9 mouse cellular contexts compared by ENCODE assay signal in genomic region chr11:110409776-110410175, GRCm38 (mm10). TPM values are rescaled to one million over a fixed set of nuclear protein-coding genes. Genes with fewer than 3 reads are reported as not detected.
DNase-seq lines count a peak whose midpoint lies in the region; ATAC-seq and TF ChIP-seq lines count a peak whose summit lies in the region.
"Had no signal": no experiment of that assay in that cellular context is flagged by ENCODE, and none has a peak within 500 bp of the region (broad histone marks: within the 10 kb centered on the region; RNA-seq: fewer than 3 reads in every experiment).

No protein-coding gene starts in this region.

- no peaks in the 10 kb centered on the region for H3K36me3 ChIP-seq in lung, embryonic 14.5 days (ENCODE audit: insufficient read depth)
- H3K36me3 ChIP-seq in liver, postnatal 0 days (replicated peaks; ENCODE audit: insufficient read depth, low read length), result no peaks in the 10 kb centered on the region
- H3K36me3 ChIP-seq: embryonic facial prominence, embryonic 15.5 days had no signal

- 71% methylated on average over 9 of the region's 9 CpGs for WGBS in lung, embryonic 14.5 days
- WGBS in liver, postnatal 0 days (ENCODE audit: insufficient replicate concordance), result 53% methylated on average over 9 of the region's 9 CpGs

- H3K9me3 ChIP-seq in lung, embryonic 14.5 days (ENCODE audit: low read depth, low read length), result no peaks in the 10 kb centered on the region
- H3K9me3 ChIP-seq in liver, postnatal 0 days (ENCODE audit: low read length), result no peaks in the 10 kb centered on the region
- H3K9me3 ChIP-seq: embryonic facial prominence, embryonic 15.5 days had no signal

- H3K27ac ChIP-seq in lung, embryonic 14.5 days (ENCODE audit: low read depth), result no peak overlapping the region
- H3K27ac ChIP-seq in liver, postnatal 0 days (ENCODE audit: low read depth), result no peak overlapping the region
- H3K27ac ChIP-seq: embryonic facial prominence, embryonic 15.5 days had no signal

- no peak for TF ChIP-seq EP300 in liver, postnatal 0 days (IDR thresholded peaks at IDR 0.05; ENCODE audit: low read depth)

- no peak overlapping the region for H3K9ac ChIP-seq in lung, embryonic 14.5 days
- H3K9ac ChIP-seq in liver, postnatal 0 days (replicated peaks), result no peak overlapping the region
- H3K9ac ChIP-seq: embryonic facial prominence, embryonic 15.5 days had no signal

- DNase-seq in lung, embryonic 14.5 days, result peak; percentile 39
- DNase-seq in lung, postnatal 25 days (ENCODE audit: low spot score), result no peak
- peak; percentile 22 for DNase-seq in adrenal gland, adult 2 months
- peak; percentile 75 for DNase-seq in liver, postnatal 0 days
- peak; percentile 46 for DNase-seq in thymus, postnatal 14 days
- no peak for DNase-seq in left cerebral cortex, adult 9 months (ENCODE audit: low spot score in 2 of 2)
- no peak for DNase-seq in layer of hippocampus, adult 11-12 months (ENCODE audit: low spot score)
- DNase-seq in urinary bladder, postnatal 10 days (ENCODE audit: low spot score), result no peak

- H3K4me3 ChIP-seq in lung, embryonic 14.5 days (ENCODE audit: low read depth, low read length), result no peak overlapping the region
- H3K4me3 ChIP-seq in liver, postnatal 0 days (ENCODE audit: low read depth, low read length), result no peak overlapping the region
- H3K4me3 ChIP-seq: embryonic facial prominence, embryonic 15.5 days had no signal

- H3K4me2 ChIP-seq in lung, embryonic 14.5 days, result no peak overlapping the region
- H3K4me2 ChIP-seq in liver, postnatal 0 days (ENCODE audit: low read depth, low read length), result no peak overlapping the region
- H3K4me2 ChIP-seq: embryonic facial prominence, embryonic 15.5 days had no signal

- H3K27me3 ChIP-seq in lung, embryonic 14.5 days (ENCODE audit: insufficient read depth, low read length), result no peaks in the 10 kb centered on the region
- H3K27me3 ChIP-seq in liver, postnatal 0 days (ENCODE audit: insufficient read depth, low read length), result no peaks in the 10 kb centered on the region
- H3K27me3 ChIP-seq: embryonic facial prominence, embryonic 15.5 days had no signal

- TF ChIP-seq CTCF in lung, embryonic 14.5 days (IDR thresholded peaks at IDR 0.05; ENCODE audit: low read depth), result peak; percentile 34; the same call in 1 of the 2 replicates
- peak; percentile 73 for TF ChIP-seq CTCF in liver, postnatal 0 days (IDR thresholded peaks at IDR 0.05; ENCODE audit: low read depth)

- ATAC-seq in lung, embryonic 14.5 days (ENCODE audit: insufficient read depth), result no peak
- ATAC-seq in liver, postnatal 0 days, result peak; percentile 53; the same call in 1 of the 2 replicates

- peaks cover 5% of the 10 kb centered on the region; the same call in 1 of the 2 replicates for H3K4me1 ChIP-seq in lung, embryonic 14.5 days (ENCODE audit: insufficient read depth)
- no peaks in the 10 kb centered on the region for H3K4me1 ChIP-seq in liver, postnatal 0 days (ENCODE audit: insufficient read depth)

RNA-seq across cellular contexts. Expression of gene Map2k6, which starts 10.9 kb away (rescaled TPM):
- 25.4 and 26.4 TPM in 2 replicates for polyA plus RNA-seq in lung, embryonic 14.5 days (2014; fragmentation: Nextera tagmentation; extraction: Ambion mirVana)
- 1 to 10 TPM; 4.0 to 4.4 TPM for total RNA-seq in adrenal gland, adult 2 months (2021)
- polyA plus RNA-seq in adrenal gland, adult 2 months (2012; rRNA removed), result 0.42 and 0.45 TPM in 2 replicates
- 3.7 and 4.2 TPM in 2 replicates for polyA plus RNA-seq in liver, postnatal 0 days (2015; fragmentation: Nextera tagmentation; extraction: Ambion mirVana)

Comparison
In these comparisons a context has a peak if more than half of its experiments do, and no peak if none do; other contexts are left out.
1. DNase-seq: peak in lung, embryonic 14.5 days (single experiment), adrenal gland, adult 2 months (single experiment), liver, postnatal 0 days (single experiment) and thymus, postnatal 14 days (single experiment); none in lung, postnatal 25 days (single experiment), left cerebral cortex, adult 9 months (0 of 2), layer of hippocampus, adult 11-12 months (single experiment) and urinary bladder, postnatal 10 days (single experiment).